Mouse (Mus musculus) midbrain, embryonic 14.5 days (tissue): ENCODE results near the gene Fbxl15. TPM values are rescaled to one million over a fixed set of nuclear protein-coding genes. Genes with fewer than 3 reads are reported as not detected.

Source experiments
- ATAC-seq: fragments of 200-750 bp; cut with Nextera tagmentation; 2 replicates; pipeline ENCODE4 v1.8.0; 2017; ENCODE audit warnings: moderate number of reproducible peaks, moderate library complexity; ENCODE audit not compliant: low FRiP score, low TSS enrichment
- DNase-seq: peaks from one replicate; pipeline ENCODE4 v3.0.0-alpha.2; 2015
- H3K27ac ChIP-seq: fragments of 300-500 bp; sonication (generic); replicated peaks from 2 replicates; pipeline ENCODE4 v1.5.1; 2014; ENCODE audit warnings: mild to moderate bottlenecking, low read depth, low read length, moderate library complexity
- H3K27me3 ChIP-seq: fragments of 300-500 bp; sonication (generic); 2 replicates; pipeline ENCODE4 v1.6.1; 2014; ENCODE audit warnings: low read length, control low read depth, mixed read lengths; ENCODE audit not compliant: control insufficient read depth, insufficient read depth
- H3K36me3 ChIP-seq: fragments of 300-500 bp; sonication (generic); 2 replicates; pipeline ENCODE4 v1.6.1; 2014; ENCODE audit warnings: low read length, control low read depth; ENCODE audit not compliant: control insufficient read depth, insufficient read depth
- H3K4me1 ChIP-seq: fragments of 300-500 bp; sonication (generic); 2 replicates; pipeline ENCODE4 v1.6.1; 2014; ENCODE audit warnings: mild to moderate bottlenecking, antibody characterized with exemption, low read length, control low read depth; ENCODE audit not compliant: control insufficient read depth, insufficient read depth
- H3K4me2 ChIP-seq: fragments of 300-500 bp; sonication (generic); 2 replicates; pipeline ENCODE4 v1.6.1; 2014; ENCODE audit warnings: mild to moderate bottlenecking, low read length, moderate library complexity
- H3K4me3 ChIP-seq: fragments of 300-500 bp; sonication (generic); replicated peaks from 2 replicates; pipeline ENCODE4 v1.5.1; 2014; ENCODE audit warnings: low read depth, low read length
- H3K9ac ChIP-seq: fragments of 300-500 bp; sonication (generic); replicated peaks from 2 replicates; pipeline ENCODE4 v1.6.1; 2014; ENCODE audit warnings: mild to moderate bottlenecking, low read length, moderate library complexity
- H3K9me3 ChIP-seq: fragments of 300-500 bp; sonication (generic); 2 replicates; pipeline ENCODE4 v1.6.1; 2016; ENCODE audit warnings: low read length, control low read depth, mixed read lengths; ENCODE audit not compliant: control insufficient read depth
- WGBS: fragments of 180-500 bp; shearing (Covaris S2); extraction: QIAGEN DNeasy Blood & Tissue Kit; methylation state at CpG from one replicate; pipeline ENCODE4 v1.1.7; 2014; 5-methylcytosine and 5-hydroxymethylcytosine counted together
- polyA plus RNA-seq: library from polyadenylated mRNA; unstranded; fragments of >200 nt; fragmentation: Nextera tagmentation; extraction: Ambion mirVana; gene quantifications from 2 replicates; pipeline ENCODE4 v1.2.1, GENCODE M21; 2014

Gene Fbxl15
- polyA plus RNA-seq, 1 experiment from 2014 or later: 45.8 TPM

GRCm38 (mm10) chr19:46318031-46318471 is 9.9 kb upstream of the Fbxl15 start:
- Histone ChIP-seq H3K4me2 (peak overlapping the region; percentile 73), H3K9ac (peak overlapping the region; percentile 69), H3K4me3 (peak overlapping the region; percentile 54), H3K27ac (peak overlapping the region; percentile 63), H3K36me3 (peaks cover 23% of the 10 kb centered on the region), H3K27me3 (peaks cover 53% of the 10 kb centered on the region), H3K9me3 (no peaks in the 10 kb centered on the region), H3K4me1 (peaks cover 52% of the 10 kb centered on the region)
- 1% methylated on average over 38 of the region's 42 CpGs for WGBS
- ATAC-seq (no peak), DNase-seq (peak; percentile 72)

- peaks cover 18% of the 10 kb centered on the region for H3K36me3 ChIP-seq
- H3K9ac ChIP-seq: no peak overlapping the region
- ATAC-seq: peak; percentile 41; the same call in 1 of the 2 replicates
- no peaks in the 10 kb centered on the region for H3K9me3 ChIP-seq
- H3K4me3 ChIP-seq: peak overlapping the region; percentile 54
- H3K27me3 ChIP-seq: peaks cover 49% of the 10 kb centered on the region
- WGBS: 11% methylated on average over 16 of the region's 16 CpGs
- H3K4me1 ChIP-seq: peaks cover 52% of the 10 kb centered on the region
- H3K4me2 ChIP-seq: peak overlapping the region; percentile 73
- peak; percentile 87 for DNase-seq
- 0 out of 2 replicates have a peak overlapping the region, but pooled peaks have one; percentile 6 for H3K27ac ChIP-seq
Observed at GRCm38 (mm10) chr19:46318586-46319378, 9.2 kb upstream of the Fbxl15 start.

GRCm38 (mm10) chr19:46320076-46320785 is 7.8 kb upstream of the Fbxl15 start:
- H3K4me2 ChIP-seq: no peak overlapping the region

GRCm38 (mm10) chr19:46321101-46321943 is 6.7 kb upstream of the Fbxl15 start:
- Histone ChIP-seq H3K4me2 (peak overlapping the region; percentile 44), H3K27ac (peak overlapping the region; percentile 78), H3K4me3 (no peak overlapping the region), H3K27me3 (peaks cover 24% of the 10 kb centered on the region), H3K36me3 (peaks cover 5% of the 10 kb centered on the region; the same call in 1 of the 2 replicates), H3K9ac (no peak overlapping the region; the same call in 1 of the 2 replicates), H3K4me1 (peaks cover 57% of the 10 kb centered on the region), H3K9me3 (no peaks in the 10 kb centered on the region)
- DNase-seq (peak; percentile 86), ATAC-seq (peak; percentile 74)
- 18% methylated on average over 6 of the region's 6 CpGs for WGBS

More at GRCm38 (mm10) chr19:46320076-46320785, 7.8 kb upstream of the Fbxl15 start:
- peaks cover 59% of the 10 kb centered on the region for H3K4me1 ChIP-seq
- 0 out of 2 replicates have a peak overlapping the region, but pooled peaks have one; percentile 78 for H3K27ac ChIP-seq
- DNase-seq: no peak
- ATAC-seq: no peak
- H3K4me3 ChIP-seq: no peak overlapping the region
- H3K36me3 ChIP-seq: peaks cover 5% of the 10 kb centered on the region; the same call in 1 of the 2 replicates
- peaks cover 35% of the 10 kb centered on the region for H3K27me3 ChIP-seq
- H3K9ac ChIP-seq: no peak overlapping the region
- H3K9me3 ChIP-seq: no peaks in the 10 kb centered on the region
- WGBS: 83% methylated on average over 8 of the region's 8 CpGs

- peaks cover 56% of the 10 kb centered on the region for H3K4me1 ChIP-seq
- H3K27ac ChIP-seq: peak overlapping the region; percentile 78
- peak overlapping the region; percentile 18; the same call in 1 of the 2 replicates for H3K9ac ChIP-seq
- ATAC-seq: no peak
- peaks cover 5% of the 10 kb centered on the region; the same call in 1 of the 2 replicates for H3K36me3 ChIP-seq
- peak overlapping the region; percentile 44 for H3K4me2 ChIP-seq
- 55% methylated on average over 11 of the region's 11 CpGs for whole genome bisulfite sequencing
- DNase-seq: no peak
- peaks cover 14% of the 10 kb centered on the region for H3K27me3 ChIP-seq
- H3K9me3 ChIP-seq: no peaks in the 10 kb centered on the region
- no peak overlapping the region for H3K4me3 ChIP-seq
Observed at GRCm38 (mm10) chr19:46322144-46322995, 5.6 kb upstream of the Fbxl15 start.

- Histone ChIP-seq H3K4me2 (peak overlapping the region; percentile 44), H3K9me3 (no peaks in the 10 kb centered on the region), H3K4me3 (no peak overlapping the region), H3K27me3 (peaks cover 9% of the 10 kb centered on the region; the same call in 1 of the 2 replicates), H3K27ac (peak overlapping the region; percentile 78), H3K9ac (no peak overlapping the region; the same call in 1 of the 2 replicates), H3K36me3 (peaks cover 5% of the 10 kb centered on the region; the same call in 1 of the 2 replicates), H3K4me1 (peaks cover 58% of the 10 kb centered on the region)
- no peak for DNase-seq
- no peak for ATAC-seq
- WGBS: 86% methylated on average over 13 of the region's 13 CpGs
Observed at GRCm38 (mm10) chr19:46322996-46323572, 4.9 kb upstream of the Fbxl15 start.

- Histone ChIP-seq H3K27me3 (0 out of 2 replicates have a peak, but pooled peaks cover 6% of the 10 kb centered on the region), H3K27ac (no peak overlapping the region), H3K9ac (no peak overlapping the region; the same call in 1 of the 2 replicates), H3K9me3 (no peaks in the 10 kb centered on the region), H3K4me3 (no peak overlapping the region), H3K4me1 (peaks cover 52% of the 10 kb centered on the region), H3K36me3 (peaks cover 5% of the 10 kb centered on the region; the same call in 1 of the 2 replicates), H3K4me2 (0 out of 2 replicates have a peak overlapping the region, but pooled peaks have one; percentile 10)
- DNase-seq (no peak), ATAC-seq (no peak)
- 76% methylated on average over 5 of the region's 5 CpGs for WGBS
Observed at GRCm38 (mm10) chr19:46323716-46324115, 4.3 kb upstream of the Fbxl15 start.
